Mouse (Mus musculus) kidney, embryonic 16.5 days (tissue): ENCODE data around the gene Saa4. TPM values are rescaled to one million over a fixed set of nuclear protein-coding genes. Genes with fewer than 3 reads are reported as not detected.
"Not testable (repeated sequence)": the region's sequence is repeated elsewhere in the genome, so short reads cannot be mapped to it uniquely, and the experiment has no call there.

Experiments
- ATAC-seq: fragments of 200-750 bp; cut with Nextera tagmentation; 2 replicates; pipeline ENCODE4 v1.8.0; 2017; ENCODE audit warnings: moderate TSS enrichment; ENCODE audit not compliant: low FRiP score, low TSS enrichment
- H3K27ac ChIP-seq: fragments of 300-500 bp; sonication (generic); 2 replicates; pipeline ENCODE4 v1.5.1; 2014; ENCODE audit warnings: low read length
- H3K27me3 ChIP-seq: fragments of 300-500 bp; sonication (generic); 2 replicates; pipeline ENCODE4 v1.6.1; 2014; ENCODE audit warnings: low read length, control low read depth, mixed read lengths; ENCODE audit not compliant: insufficient read depth
- H3K36me3 ChIP-seq: fragments of 300-500 bp; sonication (generic); 2 replicates; pipeline ENCODE4 v1.6.1; 2014; ENCODE audit warnings: low read length, control low read depth, mixed read lengths; ENCODE audit not compliant: insufficient read depth
- H3K4me1 ChIP-seq: fragments of 300-500 bp; sonication (generic); 2 replicates; pipeline ENCODE4 v1.6.1; 2014; ENCODE audit warnings: low read length, control low read depth, mixed read lengths; ENCODE audit not compliant: insufficient read depth
- H3K4me2 ChIP-seq: fragments of 300-500 bp; sonication (generic); replicated peaks from 2 replicates; pipeline ENCODE4 v1.6.1; 2014; ENCODE audit warnings: low read depth, low read length
- H3K4me3 ChIP-seq: fragments of 300-500 bp; sonication (generic); 2 replicates; pipeline ENCODE4 v1.5.1; 2014; ENCODE audit warnings: mild to moderate bottlenecking, low read length
- H3K9ac ChIP-seq: fragments of 300-500 bp; sonication (generic); replicated peaks from 2 replicates; pipeline ENCODE4 v1.6.1; 2014; ENCODE audit warnings: low read length
- H3K9me3 ChIP-seq: fragments of 300-500 bp; sonication (generic); 2 replicates; pipeline ENCODE4 v1.6.1; 2016; ENCODE audit warnings: low read length, control low read depth
- WGBS: fragments of 180-500 bp; shearing (Covaris S2); extraction: QIAGEN DNeasy Blood & Tissue Kit; methylation state at CpG from one replicate; pipeline ENCODE4 v1.1.7; 2014; 5-methylcytosine and 5-hydroxymethylcytosine counted together
- polyA plus RNA-seq: library from polyadenylated mRNA; unstranded; fragments of >200 nt; fragmentation: Nextera tagmentation; extraction: Ambion mirVana; gene quantifications from 2 replicates; pipeline ENCODE4 v1.2.1, GENCODE M21; 2015

Saa4 gene
- polyA plus RNA-seq, 1 experiment from 2014 or later: not detected

- Histone ChIP-seq H3K4me3 (no peak overlapping the region), H3K4me1 (no peaks in the 10 kb centered on the region), H3K9me3 (no peaks in the 10 kb centered on the region), H3K9ac (no peak overlapping the region), H3K36me3 (no peaks in the 10 kb centered on the region), H3K4me2 (no peak overlapping the region), H3K27ac (no peak overlapping the region), H3K27me3 (no peaks in the 10 kb centered on the region)
- ATAC-seq: no peak
Measured at GRCm38 (mm10) chr7:46680732-46681131, 51.7 kb downstream of the Saa4 start.

GRCm38 (mm10) chr7:46679044-46679443 lies 53.4 kb downstream of the Saa4 start:
- not testable (repeated sequence) for H3K27me3 ChIP-seq, H3K4me2 ChIP-seq, H3K9ac ChIP-seq, ATAC-seq, H3K4me1 ChIP-seq, H3K36me3 ChIP-seq, H3K4me3 ChIP-seq, H3K27ac ChIP-seq, H3K9me3 ChIP-seq
- 77% methylated on average over 7 of the region's 7 CpGs for WGBS

- H3K36me3 ChIP-seq: no peaks in the 10 kb centered on the region
- no peak for ATAC-seq
- H3K4me1 ChIP-seq: no peaks in the 10 kb centered on the region
- H3K9ac ChIP-seq: no peak overlapping the region
- H3K4me3 ChIP-seq: no peak overlapping the region
- no peaks in the 10 kb centered on the region for H3K27me3 ChIP-seq
- H3K27ac ChIP-seq: no peak overlapping the region
- H3K9me3 ChIP-seq: no peaks in the 10 kb centered on the region
- H3K4me2 ChIP-seq: no peak overlapping the region
- WGBS: 83% methylated on average over 3 of the region's 3 CpGs
Measured at GRCm38 (mm10) chr7:46678417-46678816, 54.0 kb downstream of the Saa4 start.

Other genes starting within 250 kb of the Saa4 start
- gene Sergef, start 92.8 kb downstream of the Saa4 start, polyA plus RNA-seq: 14.7 and 16.5 TPM in 2 replicates
- 1.9 and 2.2 TPM in 2 replicates for gene Tph1, start 60.1 kb downstream of the Saa4 start, polyA plus RNA-seq
- 33.3 and 34.1 TPM in 2 replicates for gene Saal1, start 21.9 kb downstream of the Saa4 start, polyA plus RNA-seq
- gene Saa3, start 16.9 kb downstream of the Saa4 start, polyA plus RNA-seq: 0.57 TPM in 1 of 2 replicates, not detected in the other
- 2.3 and 2.5 TPM in 2 replicates for gene Saa1, start 10.4 kb upstream of the Saa4 start, polyA plus RNA-seq
- gene Saa2, start 19.2 kb upstream of the Saa4 start, polyA plus RNA-seq: 0.63 TPM in 1 of 2 replicates, not detected in the other
- gene Hps5, start 63.5 kb upstream of the Saa4 start, polyA plus RNA-seq: 30.9 and 34.4 TPM in 2 replicates
- gene Gtf2h1, start 63.5 kb upstream of the Saa4 start, polyA plus RNA-seq: 45.7 and 50.5 TPM in 2 replicates
- gene Ldha, start 108.9 kb upstream of the Saa4 start, polyA plus RNA-seq: 1,802 and 1,946 TPM in 2 replicates
- gene Ldhc, start 128.6 kb upstream of the Saa4 start, polyA plus RNA-seq: 0.17 TPM in 1 of 2 replicates, not detected in the other
- 163 and 179 TPM in 2 replicates for gene Tsg101, start 187.4 kb upstream of the Saa4 start, polyA plus RNA-seq
- 11.0 and 12.8 TPM in 2 replicates for gene Uevld, start 225.9 kb upstream of the Saa4 start, polyA plus RNA-seq